Mouse (Mus musculus): ENCODE measurements around the gene Foxc2.

Gene Foxc2

GRCm38 (mm10) chr8:121152394-121152793 lies 36.4 kb downstream of the Foxc2 start:
- DNase-seq = no peak

DNA sequence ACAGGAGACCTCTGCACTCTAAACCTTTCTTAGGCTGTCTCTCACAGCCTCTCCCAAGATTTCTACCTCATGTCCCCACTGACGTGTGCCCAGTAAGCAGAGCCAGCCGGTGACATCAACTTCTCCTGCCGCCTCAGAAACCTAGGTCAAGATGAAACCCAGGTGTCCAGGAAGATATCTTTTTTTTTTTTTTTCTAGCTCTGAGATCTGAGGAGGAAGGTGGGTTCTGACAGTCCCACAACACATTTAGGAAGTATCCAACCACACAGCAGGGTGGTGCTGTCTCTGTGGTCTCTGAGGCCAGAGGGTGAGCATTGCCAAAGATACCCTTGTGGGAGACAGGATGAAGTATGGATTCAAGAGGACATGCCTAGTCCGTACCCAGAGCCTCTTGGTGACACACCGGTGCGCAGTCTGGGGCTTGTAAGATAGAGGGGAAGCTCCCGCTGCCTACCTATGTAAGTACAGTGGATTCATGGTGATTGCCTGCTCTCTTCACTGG lies 41.1 kb downstream of the Foxc2 start:
- no peak for DNase-seq

GRCm38 (mm10) chr8:121158812-121159211 lies 42.8 kb downstream of the Foxc2 start:
- no peak for DNase-seq

GRCm38 (mm10) chr8:121161437-121161836 lies 45.5 kb downstream of the Foxc2 start:
- no peak for DNase-seq

DNA sequence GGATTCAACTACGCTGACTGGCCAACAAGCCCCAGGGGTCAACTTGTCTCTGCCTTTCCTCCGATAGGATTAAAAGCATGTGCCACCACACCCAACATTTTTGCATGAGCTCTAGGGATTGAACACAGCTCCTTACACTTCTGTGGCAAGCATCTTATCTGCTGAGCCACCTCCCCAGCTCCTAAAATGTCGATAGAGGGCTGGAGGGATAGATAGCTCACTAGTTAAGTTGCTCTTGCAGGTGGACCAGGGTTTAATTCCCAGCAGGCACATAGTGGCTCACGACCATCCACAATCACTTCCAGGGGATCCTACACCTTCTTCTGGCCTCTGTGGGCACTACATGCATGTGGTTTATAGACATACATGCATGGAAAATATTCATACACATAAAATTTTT lies 46.4 kb downstream of the Foxc2 start:
- DNase-seq = no peak

GRCm38 (mm10) chr8:121162906-121163695 lies 47.1 kb downstream of the Foxc2 start:
- no peak for DNase-seq

- DNase-seq = no peak
These were observed 48.1 kb downstream of the Foxc2 start for GRCm38 (mm10) chr8:121164017-121164469.

DNA sequence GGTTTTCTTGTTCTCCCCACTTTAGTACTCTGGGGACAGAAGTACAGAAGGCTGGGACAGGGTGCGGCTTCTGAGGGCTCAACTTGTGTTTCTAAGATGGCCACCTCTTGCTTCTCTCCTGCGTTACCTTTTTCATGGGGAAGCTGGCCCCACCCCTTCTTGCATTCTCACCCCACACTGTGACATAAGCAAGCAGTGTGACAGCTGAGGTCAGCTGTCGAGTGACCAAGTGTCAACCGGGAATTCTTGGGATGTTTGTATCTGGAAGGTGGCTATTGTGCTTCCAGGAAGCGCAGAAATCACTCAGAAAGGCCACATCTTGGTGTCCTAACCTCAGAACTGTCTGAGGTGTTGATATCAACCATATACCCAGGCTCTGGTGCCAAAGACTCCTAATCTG lies 52.1 kb downstream of the Foxc2 start:
- DNase-seq = no peak

Data from cerebellum, adult 8-10 months (tissue).